Mouse (Mus musculus) liver, embryonic 12.5 days (tissue): ENCODE data around the gene Ugt1a10. TPM values are rescaled to one million over a fixed set of nuclear protein-coding genes. Genes with fewer than 3 reads are reported as not detected.
"Not testable (repeated sequence)": the region's sequence is repeated elsewhere in the genome, so short reads cannot be mapped to it uniquely, and the experiment has no call there.

Source experiments
- ATAC-seq: fragments of 200-750 bp; cut with Nextera tagmentation; 2 replicates; pipeline ENCODE4 v1.8.0; 2017; ENCODE audit warnings: moderate number of reproducible peaks, mild to moderate bottlenecking, moderate library complexity
- H3K27ac ChIP-seq: fragments of 300-500 bp; sonication (generic); 2 replicates; pipeline ENCODE4 v1.5.1; 2016; ENCODE audit warnings: mild to moderate bottlenecking
- H3K27me3 ChIP-seq: fragments of 300-500 bp; sonication (generic); replicated peaks from 2 replicates; pipeline ENCODE4 v1.6.1; 2016; ENCODE audit warnings: mild to moderate bottlenecking, moderate library complexity
- H3K36me3 ChIP-seq: fragments of 300-500 bp; sonication (generic); 2 replicates; pipeline ENCODE4 v1.6.1; 2016; ENCODE audit warnings: mild to moderate bottlenecking, moderate library complexity
- H3K4me1 ChIP-seq: fragments of 300-500 bp; sonication (generic); 2 replicates; pipeline ENCODE4 v1.6.1; 2016
- H3K4me2 ChIP-seq: fragments of 300-500 bp; sonication (generic); 2 replicates; pipeline ENCODE4 v1.6.1; 2016; ENCODE audit warnings: mild to moderate bottlenecking, moderate library complexity
- H3K4me3 ChIP-seq: fragments of 300-500 bp; sonication (generic); 2 replicates; pipeline ENCODE4 v1.5.1; 2016; ENCODE audit warnings: mild to moderate bottlenecking, moderate library complexity
- H3K9ac ChIP-seq: fragments of 300-500 bp; sonication (generic); 2 replicates; pipeline ENCODE4 v1.6.1; 2016; ENCODE audit warnings: mild to moderate bottlenecking, moderate library complexity
- H3K9me3 ChIP-seq: fragments of 300-500 bp; sonication (generic); replicated peaks from 2 replicates; pipeline ENCODE4 v1.6.1; 2016; ENCODE audit warnings: mild to moderate bottlenecking, moderate library complexity
- WGBS: fragments of 180-500 bp; shearing (Covaris S2); methylation state at CpG from one replicate; pipeline ENCODE4 v1.1.7; 2016; ENCODE audit not compliant: insufficient replicate concordance; 5-methylcytosine and 5-hydroxymethylcytosine counted together
- polyA plus RNA-seq: library from polyadenylated mRNA; unstranded; fragments of >200 nt; fragmentation: Nextera tagmentation; extraction: Ambion mirVana; gene quantifications from 2 replicates; pipeline ENCODE4 v1.2.1, GENCODE M21; 2016

Ugt1a10 gene
- polyA plus RNA-seq, 1 experiment from 2014 or later = not detected

DNA sequence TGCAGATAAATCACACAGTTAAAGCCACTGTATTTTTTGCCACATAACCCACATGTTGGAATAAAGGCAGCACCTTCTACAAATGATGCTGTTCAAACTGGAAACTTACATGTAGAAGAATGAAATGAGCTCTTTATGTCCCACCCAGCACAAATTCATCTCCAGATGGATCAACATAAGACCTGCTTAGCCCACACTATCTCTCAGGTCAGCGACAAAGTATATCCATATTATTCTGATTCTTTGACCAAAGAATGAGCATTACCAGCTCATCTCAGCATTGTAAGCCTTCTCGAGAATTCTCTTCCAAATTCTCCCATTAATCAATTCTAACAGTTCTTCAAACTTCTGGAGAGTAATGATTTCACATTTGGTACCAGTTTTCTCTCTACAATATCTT is 167.0 kb downstream of the Ugt1a10 start:
- H3K4me2 ChIP-seq = no peak overlapping the region
- H3K27ac ChIP-seq = no peak overlapping the region
- no peaks in the 10 kb centered on the region for H3K4me1 ChIP-seq
- H3K9ac ChIP-seq = no peak overlapping the region
- H3K27me3 ChIP-seq = no peaks in the 10 kb centered on the region
- 38% methylated on average over 2 of the region's 2 CpGs for WGBS
- H3K9me3 ChIP-seq = peaks cover 22% of the 10 kb centered on the region
- ATAC-seq = no peak
- no peak overlapping the region for H3K4me3 ChIP-seq
- no peaks in the 10 kb centered on the region for H3K36me3 ChIP-seq

DNA sequence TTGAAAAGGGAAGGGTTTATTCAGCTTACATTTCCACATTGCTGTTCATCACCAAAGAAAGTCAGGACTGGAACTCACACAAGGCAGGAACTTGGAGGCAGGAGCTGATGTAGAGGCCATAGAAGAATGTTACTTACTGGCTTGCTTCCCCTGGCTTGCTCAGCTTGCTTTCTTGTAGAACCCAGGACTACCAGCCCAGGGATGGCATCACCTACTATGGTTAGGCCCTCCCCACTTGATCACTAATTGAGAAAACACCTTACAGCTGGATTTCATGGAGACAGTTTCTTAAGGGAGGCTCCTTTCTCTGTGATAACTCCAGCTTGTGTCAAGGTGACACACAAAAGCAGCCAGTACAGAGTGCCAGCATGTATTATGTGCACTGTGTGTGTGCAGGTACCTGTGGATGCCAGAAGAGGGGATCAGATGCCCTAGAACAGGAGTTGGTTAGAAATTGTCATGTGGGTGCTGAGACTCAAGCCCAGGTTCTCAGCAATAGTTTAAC is 167.9 kb downstream of the Ugt1a10 start:
- ATAC-seq, H3K27me3 ChIP-seq, H3K9ac ChIP-seq, H3K4me3 ChIP-seq, H3K36me3 ChIP-seq, H3K27ac ChIP-seq, H3K4me2 ChIP-seq, H3K4me1 ChIP-seq: not testable (repeated sequence)
- H3K9me3 ChIP-seq = peaks cover 24% of the 10 kb centered on the region

DNA sequence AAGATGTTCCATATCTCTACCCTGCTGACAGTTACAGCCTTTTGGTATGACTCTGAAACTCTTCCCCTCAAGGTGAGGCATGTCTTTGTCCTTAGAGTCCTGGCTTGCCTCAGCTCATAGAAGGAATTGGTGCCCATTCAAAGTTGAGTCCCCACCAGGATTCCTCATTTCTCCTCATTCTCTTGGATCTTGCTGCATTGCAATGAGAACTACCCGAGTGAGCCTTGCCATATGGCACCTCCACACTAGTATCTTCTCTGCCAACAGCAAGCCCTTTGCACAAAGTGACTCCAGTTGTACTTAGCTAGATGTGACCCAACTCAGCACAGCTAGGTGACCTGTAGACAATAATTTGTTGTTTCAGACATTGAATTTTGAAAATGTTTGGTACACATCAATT is 168.4 kb downstream of the Ugt1a10 start:
- Histone ChIP-seq H3K27me3 (no peaks in the 10 kb centered on the region), H3K4me3 (no peak overlapping the region), H3K9me3 (peaks cover 28% of the 10 kb centered on the region), H3K9ac (no peak overlapping the region), H3K36me3 (no peaks in the 10 kb centered on the region), H3K4me2 (no peak overlapping the region), H3K4me1 (no peaks in the 10 kb centered on the region), H3K27ac (no peak overlapping the region)
- 28% methylated on average over 1 of the region's 1 CpGs for WGBS
- no peak for ATAC-seq

DNA sequence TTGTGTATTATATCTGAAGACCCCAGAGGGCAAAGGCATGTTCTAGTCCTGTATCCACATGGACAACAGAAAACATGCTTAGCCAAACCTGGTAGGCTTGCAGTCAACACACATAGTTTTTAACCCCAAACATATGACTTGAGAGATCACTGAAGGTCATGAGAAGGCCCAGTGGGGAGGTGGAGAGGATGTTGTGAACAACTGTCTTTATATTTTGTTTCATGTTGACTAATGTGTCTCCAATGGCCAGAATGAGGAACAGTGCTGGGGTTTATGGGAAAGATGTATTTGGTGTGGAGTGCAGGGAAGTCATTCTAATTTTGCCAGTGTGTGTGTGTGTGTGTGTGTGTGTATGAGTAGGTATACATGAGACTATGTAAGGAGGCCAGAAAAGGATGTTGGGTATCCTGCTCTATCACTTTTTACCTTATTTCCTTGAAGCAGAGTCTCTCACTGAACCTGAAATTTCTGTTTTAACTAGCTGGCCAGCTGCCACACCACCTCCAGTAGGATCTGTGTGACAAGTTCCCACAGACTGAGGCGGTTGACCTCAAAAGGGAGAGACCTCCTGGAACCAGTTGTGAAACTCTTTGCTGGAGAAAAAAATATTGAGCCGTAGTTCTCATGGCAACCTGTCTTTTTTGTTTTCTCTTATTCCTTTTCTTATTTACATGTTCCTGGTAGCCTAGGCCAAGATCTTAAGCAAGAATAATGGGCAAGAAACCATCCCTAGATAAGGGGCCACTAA is 169.0 kb downstream of the Ugt1a10 start:
- no peaks in the 10 kb centered on the region for H3K27me3 ChIP-seq
- no peak overlapping the region for H3K27ac ChIP-seq
- no peak overlapping the region for H3K9ac ChIP-seq
- H3K36me3 ChIP-seq = no peaks in the 10 kb centered on the region
- H3K9me3 ChIP-seq = peaks cover 32% of the 10 kb centered on the region
- H3K4me1 ChIP-seq = no peaks in the 10 kb centered on the region
- no peak overlapping the region for H3K4me3 ChIP-seq
- no peak overlapping the region for H3K4me2 ChIP-seq
- no peak for ATAC-seq
- 48% methylated on average over 2 of the region's 2 CpGs for WGBS

DNA sequence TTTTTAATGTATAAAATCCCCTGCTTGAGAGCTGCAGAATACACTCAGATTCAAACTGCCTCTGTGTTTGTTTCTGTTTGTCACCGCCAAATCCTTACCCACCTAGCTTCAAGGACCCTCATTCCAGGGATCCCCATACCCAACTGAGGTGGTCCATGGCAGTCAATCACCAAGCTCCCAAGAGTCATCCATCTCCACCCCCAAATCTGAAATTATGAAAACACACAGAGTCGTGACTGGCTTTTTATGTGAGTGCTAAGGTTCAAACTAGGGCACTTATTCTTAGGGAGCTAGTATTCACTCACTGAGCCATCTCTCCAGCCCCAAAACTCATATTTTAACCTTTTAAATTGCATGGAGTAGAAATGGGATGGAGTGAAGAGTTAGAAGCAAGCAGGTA is 170.1 kb downstream of the Ugt1a10 start:
- not testable (repeated sequence) for H3K4me1 ChIP-seq, H3K27ac ChIP-seq, H3K4me3 ChIP-seq, H3K4me2 ChIP-seq, ATAC-seq, H3K36me3 ChIP-seq, H3K27me3 ChIP-seq, H3K9ac ChIP-seq
- 21% methylated on average over 2 of the region's 2 CpGs for WGBS
- peaks cover 42% of the 10 kb centered on the region for H3K9me3 ChIP-seq

DNA sequence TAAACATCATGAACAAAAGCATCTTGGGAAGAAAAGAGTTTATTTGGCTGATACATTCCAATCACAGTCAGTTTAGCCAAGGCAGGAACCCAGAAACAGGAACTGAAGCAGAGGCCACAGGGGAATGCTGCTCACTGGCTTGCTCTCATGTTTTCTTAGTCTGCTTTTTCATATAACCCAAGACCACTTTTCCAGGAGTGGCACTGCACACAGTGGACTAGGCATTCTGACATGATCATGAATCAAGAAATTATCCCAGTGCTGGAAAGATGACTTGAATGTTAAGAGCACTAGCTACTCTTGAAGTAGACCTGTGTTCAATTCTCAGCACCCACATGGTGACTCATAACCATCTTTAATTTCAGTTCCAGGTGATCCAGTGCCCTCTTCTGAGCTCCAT is 170.6 kb downstream of the Ugt1a10 start:
- ATAC-seq = no peak
- Histone ChIP-seq H3K36me3 (no peaks in the 10 kb centered on the region), H3K4me3 (no peak overlapping the region), H3K27me3 (no peaks in the 10 kb centered on the region), H3K4me2 (no peak overlapping the region), H3K4me1 (no peaks in the 10 kb centered on the region), H3K27ac (no peak overlapping the region), H3K9me3 (peaks cover 47% of the 10 kb centered on the region), H3K9ac (no peak overlapping the region)

DNA sequence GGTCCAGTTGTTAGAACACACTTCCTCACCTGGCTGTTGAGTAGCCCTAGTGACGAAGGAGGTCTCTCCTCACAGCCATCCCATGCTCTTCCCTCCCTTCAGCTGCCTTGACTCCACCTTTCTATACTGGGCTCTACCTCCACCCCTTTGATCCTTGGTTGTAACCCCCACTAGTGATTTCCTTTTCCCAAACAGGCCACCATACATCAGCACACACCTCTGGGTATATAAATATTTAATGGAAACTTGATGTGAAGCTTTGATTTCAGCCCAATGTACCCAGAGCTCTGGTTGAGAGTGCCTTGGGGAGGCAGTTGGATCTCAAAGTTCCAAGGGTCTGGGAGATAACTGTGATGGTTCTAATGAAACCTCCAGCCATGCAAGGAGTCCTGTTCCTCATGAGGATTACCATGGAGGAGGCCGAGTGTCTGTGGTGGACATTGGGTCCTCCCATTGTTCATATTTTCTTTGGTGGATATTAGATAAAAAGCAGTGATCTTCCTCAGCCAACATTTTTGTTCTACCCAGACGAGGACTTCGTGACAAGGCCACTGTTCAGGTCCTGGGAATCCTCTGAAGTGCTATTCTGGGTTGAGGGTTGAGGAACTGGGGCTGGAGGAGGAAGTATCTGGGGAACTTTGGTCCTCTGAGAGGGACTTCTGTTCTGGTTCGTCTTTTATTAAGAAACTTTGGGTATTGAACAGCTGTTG is 171.6 kb downstream of the Ugt1a10 start, which contains the start of gene Mroh2a:
Gene Mroh2a (plus strand): TSS at position 317 of the 710 bp plus-strand sequence.
- no peaks in the 10 kb centered on the region for H3K4me1 ChIP-seq
- no peak within 1 kb of the TSS for H3K9ac ChIP-seq
- WGBS = 35% methylated on average over 5 of the region's 5 CpGs
- ATAC-seq = no peak
- H3K4me3 ChIP-seq = no peak within 1 kb of the TSS
- H3K9me3 ChIP-seq = peaks cover 58% of the 10 kb centered on the region
- no peaks in the 10 kb centered on the region for H3K27me3 ChIP-seq
- no peak within 1 kb of the TSS for H3K27ac ChIP-seq
- H3K4me2 ChIP-seq = no peak within 1 kb of the TSS
- no peaks in the 10 kb centered on the region for H3K36me3 ChIP-seq

DNA sequence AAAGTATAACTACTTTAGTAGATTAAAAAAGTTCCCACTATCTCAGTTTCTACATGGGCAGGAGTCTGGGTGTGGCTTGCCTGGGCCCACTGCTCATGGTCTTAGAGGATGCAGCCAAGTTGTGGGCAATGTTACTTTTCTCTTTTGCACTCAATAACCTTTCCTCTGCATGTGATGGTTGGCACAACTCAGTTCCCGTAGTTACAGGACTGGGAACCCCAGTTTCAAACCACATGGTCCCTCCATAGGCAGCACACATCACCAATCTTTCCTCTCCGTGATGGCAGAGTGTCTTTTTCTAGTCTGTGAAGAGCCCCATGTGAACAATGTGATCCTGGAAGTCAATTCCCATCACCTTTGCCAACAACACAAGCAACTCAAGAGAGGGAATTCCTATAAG is 172.3 kb downstream of the Ugt1a10 start:
- no peak overlapping the region for H3K27ac ChIP-seq
- H3K4me3 ChIP-seq = no peak overlapping the region
- 41% methylated on average over 2 of the region's 2 CpGs for WGBS
- ATAC-seq = no peak
- no peaks in the 10 kb centered on the region for H3K4me1 ChIP-seq
- no peaks in the 10 kb centered on the region for H3K27me3 ChIP-seq
- no peak overlapping the region for H3K4me2 ChIP-seq
- peaks cover 63% of the 10 kb centered on the region for H3K9me3 ChIP-seq
- H3K36me3 ChIP-seq = no peaks in the 10 kb centered on the region
- H3K9ac ChIP-seq = no peak overlapping the region

DNA sequence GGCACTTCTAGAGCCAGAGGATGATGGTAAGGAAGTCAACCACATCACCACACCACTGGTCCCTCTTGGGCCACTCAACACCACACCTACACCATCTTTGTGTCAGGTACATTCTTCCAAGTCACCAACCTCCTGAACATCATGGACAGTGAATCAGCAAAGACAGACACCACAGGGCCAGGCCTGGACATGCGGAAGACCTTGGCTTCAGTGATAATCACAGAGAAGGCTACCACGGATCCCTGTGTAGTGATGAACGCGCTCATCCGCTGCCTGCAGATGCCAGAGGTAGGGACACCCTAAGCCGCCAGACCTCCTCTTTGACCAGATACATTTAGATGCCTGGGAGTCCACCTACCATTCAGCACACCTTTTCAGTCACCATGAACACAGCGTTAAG is 172.9 kb downstream of the Ugt1a10 start:
- Histone ChIP-seq H3K9me3 (peaks cover 70% of the 10 kb centered on the region), H3K4me1 (no peaks in the 10 kb centered on the region), H3K36me3 (no peaks in the 10 kb centered on the region), H3K9ac (no peak overlapping the region), H3K27ac (no peak overlapping the region), H3K4me3 (no peak overlapping the region), H3K4me2 (no peak overlapping the region), H3K27me3 (no peaks in the 10 kb centered on the region)
- WGBS = 60% methylated on average over 7 of the region's 7 CpGs
- no peak for ATAC-seq

DNA sequence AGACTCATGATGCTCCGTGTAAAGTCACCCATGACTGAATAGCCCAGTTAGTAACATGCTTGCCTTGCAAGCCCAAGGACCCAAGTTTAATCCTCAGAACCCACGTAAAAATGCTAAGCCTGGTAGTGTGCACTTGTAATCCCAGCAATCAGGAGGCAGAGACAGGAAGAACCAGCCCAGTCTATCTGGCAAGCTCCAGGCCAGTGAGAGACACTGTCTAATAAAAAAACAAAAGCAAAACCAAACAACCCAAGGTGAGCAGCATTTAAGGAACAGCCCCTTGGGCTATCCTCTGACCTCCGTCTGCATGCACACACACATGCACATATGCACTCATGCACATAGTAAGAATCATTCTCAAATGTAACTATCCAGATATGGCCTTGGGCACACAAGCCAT is 174.4 kb downstream of the Ugt1a10 start:
- Histone ChIP-seq H3K4me2 (no peak overlapping the region), H3K9ac (no peak overlapping the region), H3K36me3 (no peaks in the 10 kb centered on the region), H3K4me1 (no peaks in the 10 kb centered on the region), H3K27me3 (no peaks in the 10 kb centered on the region), H3K4me3 (no peak overlapping the region), H3K9me3 (peaks cover 84% of the 10 kb centered on the region), H3K27ac (no peak overlapping the region)
- ATAC-seq = no peak
- WGBS = 59% methylated on average over 3 of the region's 3 CpGs

DNA sequence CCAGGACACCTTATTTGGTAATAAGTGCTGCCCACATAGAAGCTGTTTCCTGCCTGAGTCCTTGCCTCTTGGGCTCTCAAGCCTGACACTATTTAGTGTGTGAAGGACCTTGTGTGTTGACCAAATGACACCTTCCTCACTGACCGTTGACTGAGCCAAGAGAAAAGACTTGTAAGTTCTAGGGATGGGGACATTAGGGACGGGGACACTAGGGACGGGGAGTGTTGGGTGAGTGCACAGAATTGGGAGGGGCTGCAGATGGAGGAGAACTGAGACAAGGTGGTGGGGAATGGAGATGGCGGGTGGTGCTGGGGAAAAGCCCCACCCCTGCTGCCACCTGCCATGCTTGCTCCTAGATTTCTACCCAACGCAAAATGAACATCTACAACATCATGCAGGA is 174.8 kb downstream of the Ugt1a10 start:
- H3K9me3 ChIP-seq = peaks cover 88% of the 10 kb centered on the region
- H3K27me3 ChIP-seq = no peaks in the 10 kb centered on the region
- no peak overlapping the region for H3K9ac ChIP-seq
- no peaks in the 10 kb centered on the region for H3K4me1 ChIP-seq
- H3K27ac ChIP-seq = no peak overlapping the region
- no peaks in the 10 kb centered on the region for H3K36me3 ChIP-seq
- no peak for ATAC-seq
- 60% methylated on average over 5 of the region's 5 CpGs for WGBS
- no peak overlapping the region for H3K4me3 ChIP-seq
- H3K4me2 ChIP-seq = no peak overlapping the region

DNA sequence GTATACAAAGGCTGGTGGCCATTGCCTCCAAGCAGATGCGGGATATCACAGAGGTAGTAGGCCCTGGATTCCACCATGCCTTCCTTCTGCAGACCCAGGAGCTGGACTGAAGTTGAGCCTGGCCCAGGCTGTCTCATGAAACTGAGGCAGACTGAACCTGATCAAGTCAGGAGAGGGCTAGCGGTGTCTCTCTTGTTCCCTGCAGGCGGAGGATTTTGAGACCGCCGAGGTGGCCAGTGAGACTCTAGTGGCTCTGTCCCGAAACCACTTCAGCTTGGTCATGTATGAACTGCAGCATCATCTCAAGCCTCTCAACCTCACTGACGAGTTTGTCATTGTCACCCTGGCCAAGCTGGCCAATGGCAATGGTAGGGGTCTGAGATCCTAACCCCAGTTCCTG is 175.2 kb downstream of the Ugt1a10 start:
- Histone ChIP-seq H3K9me3 (peaks cover 91% of the 10 kb centered on the region), H3K9ac (no peak overlapping the region), H3K36me3 (no peaks in the 10 kb centered on the region), H3K4me3 (no peak overlapping the region), H3K4me2 (no peak overlapping the region), H3K4me1 (no peaks in the 10 kb centered on the region), H3K27ac (no peak overlapping the region), H3K27me3 (no peaks in the 10 kb centered on the region)
- ATAC-seq = no peak
- WGBS = 64% methylated on average over 7 of the region's 7 CpGs
